Mouse (Mus musculus): ENCODE results near the gene Ccdc58. TPM values are rescaled to one million over a fixed set of nuclear protein-coding genes. Genes with fewer than 3 reads are reported as not detected.

Ccdc58 gene
- 234 TPM for polyA plus RNA-seq (2014; fragmentation: Illumina TruSeq; extraction: RNeasy Lipid Tissue Mini Kit (QIAGEN cat#74804); ENCODE audit: low replicate concordance)

DNA sequence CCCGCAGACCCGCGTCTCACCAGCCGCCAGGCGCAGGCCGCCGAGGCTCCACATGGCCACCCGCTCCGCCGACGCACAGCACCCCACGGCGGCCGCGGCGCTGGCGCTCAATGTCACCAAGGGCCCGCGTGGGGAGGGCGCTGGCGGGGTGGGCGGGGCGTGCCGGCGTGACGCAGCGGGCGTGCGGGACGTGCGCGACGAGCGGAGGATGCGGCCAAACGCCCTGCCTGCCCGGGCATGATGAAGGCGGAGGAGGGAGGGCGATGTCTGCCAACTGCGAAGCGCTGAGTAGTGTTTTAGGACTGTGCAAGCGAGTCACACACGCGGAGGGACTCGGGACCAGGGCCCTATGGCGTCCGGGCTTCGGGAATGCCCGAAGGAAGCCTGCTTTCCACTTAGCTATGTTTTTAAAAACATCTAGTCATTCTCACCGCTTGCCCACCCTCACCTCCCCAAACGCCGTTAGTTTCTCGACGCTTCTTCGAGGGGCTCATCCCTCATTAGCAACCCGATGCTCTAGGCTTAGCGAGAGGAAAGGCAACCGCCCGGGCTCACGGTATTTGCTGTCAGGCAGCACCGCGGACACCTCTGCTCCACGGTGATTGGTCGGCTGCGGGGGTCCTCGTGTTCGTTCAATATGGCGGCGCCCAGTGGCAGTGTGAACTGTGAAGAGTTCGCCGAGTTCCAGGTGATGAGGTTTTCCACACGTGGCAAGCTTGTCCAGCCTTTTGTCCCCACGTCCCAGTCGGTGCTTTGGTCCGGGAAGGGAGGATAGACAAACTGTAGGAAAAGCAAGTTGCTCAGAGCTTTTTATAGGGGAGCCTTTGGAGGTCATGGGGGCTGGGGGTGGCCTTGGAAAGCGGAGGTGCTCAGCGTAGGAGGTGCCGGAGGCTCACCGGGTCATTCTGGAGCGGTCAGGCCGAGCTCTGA lies at the start of gene Ccdc58, which contains the start of gene Fam162a:
Gene Ccdc58 (plus strand): TSS at position 236 of the 930 bp plus-strand sequence.
Gene Fam162a (minus strand): TSS at position 145 of the 930 bp plus-strand sequence.

DNA sequence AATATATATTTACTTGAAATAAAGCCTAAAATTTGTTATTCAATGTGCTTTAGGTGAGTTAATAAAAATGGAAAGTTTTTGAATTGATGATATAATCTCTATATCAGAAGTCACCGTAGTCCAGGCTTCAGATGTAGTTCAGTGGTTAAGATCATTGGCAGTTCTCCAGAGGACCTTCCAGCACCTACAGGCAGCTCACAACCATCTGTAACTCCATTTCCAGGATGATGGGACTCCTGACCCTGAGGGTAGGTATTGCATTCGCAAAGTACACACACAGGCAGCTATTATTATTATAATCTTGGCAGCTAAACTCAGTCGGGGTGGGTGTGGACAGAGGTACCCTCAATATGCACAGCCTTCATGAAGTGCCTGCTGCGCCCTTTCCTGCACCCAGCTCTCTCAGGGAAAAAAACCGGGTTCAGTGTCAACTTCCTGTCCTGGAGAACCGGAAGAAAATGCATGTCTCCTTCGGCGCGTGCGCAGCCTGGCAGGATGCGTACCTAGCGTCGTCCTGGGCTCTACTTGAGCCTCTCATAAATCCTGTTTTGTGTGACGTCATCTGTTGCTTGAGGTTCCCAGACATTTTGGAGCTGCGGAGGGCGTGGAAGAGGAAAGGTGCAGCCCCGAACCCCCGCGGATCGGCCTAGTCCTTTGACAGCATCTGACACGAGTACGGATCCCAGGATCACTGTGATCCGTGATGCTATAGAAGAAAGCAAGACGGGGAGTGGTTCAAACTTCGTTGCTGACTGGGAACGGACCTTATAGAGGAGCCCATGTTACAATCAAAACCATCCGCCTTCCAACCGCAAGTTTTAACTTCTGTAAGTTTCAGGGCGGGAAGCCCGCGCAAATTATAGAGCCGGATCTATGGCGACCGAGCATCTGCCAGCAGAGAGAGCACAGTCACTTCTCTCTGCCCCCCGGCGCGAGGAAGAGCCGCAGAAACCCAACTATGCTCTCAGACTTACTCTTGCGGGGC lies 30.6 kb upstream of the Ccdc58 start, which contains the start of gene Wdr5b:
Gene Wdr5b (plus strand): TSS at position 551 of the 985 bp plus-strand sequence.

DNA sequence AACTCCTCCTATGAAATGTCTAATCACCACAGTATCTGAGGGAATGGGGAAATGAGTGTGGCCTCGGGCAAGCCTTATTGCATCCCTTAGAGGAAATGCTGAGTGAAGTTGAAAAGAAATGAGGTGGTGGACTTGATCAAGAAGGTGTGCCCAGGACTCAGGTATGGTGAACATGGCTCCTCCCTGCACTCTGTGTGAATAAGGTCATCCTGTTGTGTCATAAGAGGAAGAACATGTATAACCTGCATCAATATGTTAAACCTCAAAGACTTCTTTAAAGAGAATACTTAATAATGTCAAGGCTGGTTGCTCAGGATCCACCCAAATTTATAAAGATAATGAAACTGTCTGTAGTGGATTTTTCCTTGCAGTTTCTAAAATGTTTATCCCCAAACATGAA lies 59.7 kb downstream of the Ccdc58 start, which contains the start of gene Csta1:
Gene Csta1 (minus strand): TSS at position 101 of the 400 bp plus-strand sequence.

Other genes with a start within 250 kb of the Ccdc58 start
- gene Parp14, start 200.1 kb upstream of the Ccdc58 start, polyA plus RNA-seq (2014; fragmentation: Illumina TruSeq; extraction: RNeasy Lipid Tissue Mini Kit (QIAGEN cat#74804); ENCODE audit: low replicate concordance), result 99.8 TPM
- gene Parp9, start 133.2 kb upstream of the Ccdc58 start, polyA plus RNA-seq (2014; fragmentation: Illumina TruSeq; extraction: RNeasy Lipid Tissue Mini Kit (QIAGEN cat#74804); ENCODE audit: low replicate concordance), result 140 TPM
- gene Dtx3l, start 132.5 kb upstream of the Ccdc58 start, polyA plus RNA-seq (2014; fragmentation: Illumina TruSeq; extraction: RNeasy Lipid Tissue Mini Kit (QIAGEN cat#74804); ENCODE audit: low replicate concordance), result 101 TPM
- 86.5 TPM for gene Kpna1, start 92.9 kb upstream of the Ccdc58 start, polyA plus RNA-seq (2014; fragmentation: Illumina TruSeq; extraction: RNeasy Lipid Tissue Mini Kit (QIAGEN cat#74804); ENCODE audit: low replicate concordance)
- 6.1 TPM for gene Wdr5b, start 30.5 kb upstream of the Ccdc58 start, polyA plus RNA-seq (2014; fragmentation: Illumina TruSeq; extraction: RNeasy Lipid Tissue Mini Kit (QIAGEN cat#74804); ENCODE audit: low replicate concordance)
- gene Fam162a, start 91 bp upstream of the Ccdc58 start, polyA plus RNA-seq (2014; fragmentation: Illumina TruSeq; extraction: RNeasy Lipid Tissue Mini Kit (QIAGEN cat#74804); ENCODE audit: low replicate concordance), result 65.7 TPM
- gene Csta1, start 59.6 kb downstream of the Ccdc58 start, polyA plus RNA-seq (2014; fragmentation: Illumina TruSeq; extraction: RNeasy Lipid Tissue Mini Kit (QIAGEN cat#74804); ENCODE audit: low replicate concordance), result not detected
- not detected for gene Stfa2l1, start 85.1 kb downstream of the Ccdc58 start, polyA plus RNA-seq (2014; fragmentation: Illumina TruSeq; extraction: RNeasy Lipid Tissue Mini Kit (QIAGEN cat#74804); ENCODE audit: low replicate concordance)
- gene Gm5483, start 112.5 kb downstream of the Ccdc58 start, polyA plus RNA-seq (2014; fragmentation: Illumina TruSeq; extraction: RNeasy Lipid Tissue Mini Kit (QIAGEN cat#74804); ENCODE audit: low replicate concordance), result not detected
- not detected for gene Gm5416, start 138.7 kb downstream of the Ccdc58 start, polyA plus RNA-seq (2014; fragmentation: Illumina TruSeq; extraction: RNeasy Lipid Tissue Mini Kit (QIAGEN cat#74804); ENCODE audit: low replicate concordance)
- gene 2010005H15Rik, start 149.8 kb downstream of the Ccdc58 start, polyA plus RNA-seq (2014; fragmentation: Illumina TruSeq; extraction: RNeasy Lipid Tissue Mini Kit (QIAGEN cat#74804); ENCODE audit: low replicate concordance), result 4.5 TPM
- gene Stfa1, start 205.3 kb downstream of the Ccdc58 start, polyA plus RNA-seq (2014; fragmentation: Illumina TruSeq; extraction: RNeasy Lipid Tissue Mini Kit (QIAGEN cat#74804); ENCODE audit: low replicate concordance), result not detected